Mouse (Mus musculus): Measurements from ENCODE around the gene Fancf.
A peak's percentile ranks its signal among the peaks of the same experiment; 100 is the strongest.

Gene Fancf

DNA sequence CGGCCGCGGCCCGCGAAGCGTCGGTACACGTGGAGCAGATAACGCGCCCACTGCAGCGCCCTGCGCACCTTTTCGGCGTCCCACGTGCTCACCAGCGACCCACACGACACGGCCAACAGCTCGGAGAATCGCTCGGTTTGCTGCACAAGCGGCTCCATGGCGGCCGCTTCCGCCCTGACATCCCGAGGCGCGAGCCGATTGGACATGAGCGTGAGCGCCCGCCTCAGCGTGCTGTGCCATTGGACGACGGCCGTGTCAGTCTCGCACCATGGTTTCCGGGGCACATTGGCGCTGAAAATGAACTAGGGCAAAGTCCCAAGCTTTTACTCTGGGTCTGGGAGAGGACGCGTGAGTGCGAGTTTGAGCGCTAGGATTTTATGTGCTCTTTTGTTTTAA lies at the start of gene Fancf:
Gene Fancf (minus strand): TSS at position 171 of the 396 bp plus-strand sequence.
- peak; percentile 96 for DNase-seq (ENCODE audit: low spot score)

DNA sequence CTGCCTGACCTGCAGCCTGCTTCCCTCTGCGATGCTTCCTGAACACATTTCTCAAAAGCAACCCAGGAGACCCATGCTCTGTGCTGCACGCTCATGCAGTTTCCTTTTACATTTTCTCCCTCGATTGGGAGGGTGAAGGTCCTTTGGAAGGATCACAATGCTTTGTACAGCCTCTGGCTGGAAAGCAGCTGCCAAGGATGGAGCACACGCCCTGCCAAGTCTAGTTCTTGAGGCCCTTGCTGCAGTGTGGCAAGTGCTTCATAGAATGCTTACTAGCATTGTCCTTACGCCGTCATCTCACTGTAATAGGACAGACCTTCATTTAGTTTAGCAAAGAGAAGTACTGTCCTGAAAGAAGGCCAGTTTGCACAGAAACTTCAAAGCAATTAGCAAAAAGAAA lies 37.0 kb upstream of the Fancf start:
- no peak for DNase-seq (ENCODE audit: low spot score)

DNA sequence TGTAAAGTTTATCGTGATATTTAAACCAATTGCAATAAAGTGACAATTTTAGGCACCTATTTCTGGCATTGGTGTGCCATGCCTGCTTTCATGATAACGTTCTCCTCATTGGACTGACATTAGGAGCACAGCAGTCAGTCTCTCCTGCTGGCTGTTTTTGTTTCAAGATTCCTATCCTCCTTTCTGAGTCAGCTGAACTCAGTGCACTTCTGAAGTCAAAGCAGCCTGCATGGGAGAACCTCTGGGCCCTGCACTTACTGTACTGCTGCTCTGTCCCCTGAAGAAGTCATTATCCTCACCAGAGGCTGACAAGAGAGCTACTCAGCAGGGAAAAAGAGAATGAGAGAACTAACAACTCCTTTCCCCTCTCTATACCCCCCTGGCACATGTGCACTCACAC lies 32.9 kb upstream of the Fancf start:
- no peak for DNase-seq (ENCODE audit: low spot score)

DNA sequence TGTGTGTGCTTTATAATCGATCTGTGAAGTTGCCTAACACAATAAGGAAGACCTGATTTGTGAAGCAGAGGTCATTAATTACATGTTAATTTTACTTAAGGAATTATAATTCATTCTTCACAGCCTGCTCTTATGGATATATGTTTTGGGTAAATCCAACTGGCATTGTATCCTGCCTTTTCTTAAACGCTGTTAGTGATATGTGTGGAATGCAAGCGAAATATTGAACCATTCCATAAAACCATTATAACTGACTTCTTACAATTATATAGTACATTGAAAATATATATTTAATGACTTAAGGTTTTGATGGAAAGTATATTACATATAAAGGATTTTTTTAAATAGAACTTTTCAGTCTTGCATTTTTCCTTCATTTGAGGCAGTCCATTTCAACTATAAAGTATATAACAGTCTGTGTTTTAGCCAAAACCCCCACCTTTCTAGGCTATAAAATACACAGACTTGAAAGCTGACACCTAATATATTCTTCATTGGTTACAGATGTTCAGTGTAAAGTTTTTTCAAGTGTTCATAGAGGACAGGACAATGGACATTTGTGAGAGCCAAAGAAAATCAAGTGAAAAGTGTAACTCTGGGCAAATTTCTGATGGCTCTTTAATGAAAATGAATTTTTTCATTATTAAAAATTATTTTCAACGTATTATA lies 32.2 kb upstream of the Fancf start:
- no peak for DNase-seq (ENCODE audit: low spot score)

DNA sequence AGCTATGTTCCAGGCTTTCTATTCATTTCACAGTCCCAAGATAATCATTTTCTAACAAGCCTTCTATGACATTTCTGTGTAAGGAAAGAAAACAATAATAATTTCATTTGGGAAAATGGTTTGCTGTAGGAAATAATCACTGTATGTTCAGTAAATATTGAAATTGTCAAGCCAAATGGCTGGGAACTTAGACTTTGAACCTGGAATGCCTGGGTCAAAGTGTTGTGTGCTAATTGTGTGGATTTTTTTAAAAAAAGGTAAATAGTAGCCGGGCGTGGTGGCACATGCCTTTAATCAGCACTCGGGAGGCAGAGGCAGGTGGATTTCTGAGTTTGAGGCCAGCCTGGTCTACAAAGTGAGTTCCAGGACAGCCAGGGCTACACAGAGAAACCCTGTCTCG lies 30.9 kb upstream of the Fancf start:
- DNase-seq (ENCODE audit: low spot score): no peak

DNA sequence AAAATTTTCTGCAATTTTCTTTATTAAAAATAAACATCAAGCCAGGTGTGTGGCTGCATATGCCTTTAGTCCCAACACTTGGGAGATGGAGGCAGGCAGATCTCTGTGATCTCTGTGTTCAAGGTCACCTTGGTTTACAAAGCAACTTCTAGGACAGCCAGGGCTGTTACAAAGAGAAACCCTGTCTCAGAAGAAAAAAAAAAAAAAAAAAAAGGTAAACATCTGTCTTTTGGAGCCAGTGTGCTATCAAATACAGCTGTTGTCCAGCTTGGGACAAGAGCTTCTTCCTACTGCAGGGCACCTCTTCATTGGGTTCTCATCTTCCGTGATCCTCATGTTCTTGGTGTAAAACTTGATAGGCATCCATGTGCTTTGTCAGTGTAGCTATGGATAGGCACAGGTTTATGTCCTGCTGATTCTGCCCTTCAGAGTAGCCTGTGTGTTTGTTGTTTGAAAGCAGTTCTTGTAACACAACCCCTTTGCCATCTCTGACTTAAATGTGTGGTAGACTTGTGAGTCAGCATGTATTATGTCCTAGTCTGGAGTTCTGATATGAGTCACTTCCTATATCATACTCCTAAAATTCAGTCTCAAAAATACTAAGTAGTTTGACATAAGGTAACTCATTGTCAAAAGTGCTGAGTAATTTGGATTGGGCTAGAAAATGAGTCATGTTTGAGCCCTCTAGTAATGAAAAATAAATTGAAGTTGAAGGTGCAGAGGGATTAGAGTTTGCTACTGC lies 30.3 kb upstream of the Fancf start:
- DNase-seq (ENCODE audit: low spot score): no peak

DNA sequence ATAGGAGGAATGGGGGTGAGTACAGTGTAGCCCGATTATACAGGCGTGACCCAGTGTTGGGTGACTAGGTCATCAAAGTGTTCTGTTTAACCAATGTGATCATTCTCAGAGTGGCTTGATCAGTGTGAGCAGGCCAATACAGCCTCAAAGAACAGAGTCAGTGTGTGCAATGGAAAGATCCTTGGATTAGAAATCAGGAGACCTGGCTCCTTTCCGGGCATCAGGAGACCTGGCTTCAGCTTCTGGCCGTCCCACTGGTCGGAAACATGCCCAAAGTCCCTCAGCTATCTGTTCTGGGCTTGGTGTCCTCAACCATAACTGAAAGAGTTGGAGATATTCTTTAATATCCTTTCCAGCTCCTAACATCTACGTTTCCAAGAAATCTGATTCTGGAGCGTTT lies 27.5 kb upstream of the Fancf start:
- no peak for DNase-seq (ENCODE audit: low spot score)

DNA sequence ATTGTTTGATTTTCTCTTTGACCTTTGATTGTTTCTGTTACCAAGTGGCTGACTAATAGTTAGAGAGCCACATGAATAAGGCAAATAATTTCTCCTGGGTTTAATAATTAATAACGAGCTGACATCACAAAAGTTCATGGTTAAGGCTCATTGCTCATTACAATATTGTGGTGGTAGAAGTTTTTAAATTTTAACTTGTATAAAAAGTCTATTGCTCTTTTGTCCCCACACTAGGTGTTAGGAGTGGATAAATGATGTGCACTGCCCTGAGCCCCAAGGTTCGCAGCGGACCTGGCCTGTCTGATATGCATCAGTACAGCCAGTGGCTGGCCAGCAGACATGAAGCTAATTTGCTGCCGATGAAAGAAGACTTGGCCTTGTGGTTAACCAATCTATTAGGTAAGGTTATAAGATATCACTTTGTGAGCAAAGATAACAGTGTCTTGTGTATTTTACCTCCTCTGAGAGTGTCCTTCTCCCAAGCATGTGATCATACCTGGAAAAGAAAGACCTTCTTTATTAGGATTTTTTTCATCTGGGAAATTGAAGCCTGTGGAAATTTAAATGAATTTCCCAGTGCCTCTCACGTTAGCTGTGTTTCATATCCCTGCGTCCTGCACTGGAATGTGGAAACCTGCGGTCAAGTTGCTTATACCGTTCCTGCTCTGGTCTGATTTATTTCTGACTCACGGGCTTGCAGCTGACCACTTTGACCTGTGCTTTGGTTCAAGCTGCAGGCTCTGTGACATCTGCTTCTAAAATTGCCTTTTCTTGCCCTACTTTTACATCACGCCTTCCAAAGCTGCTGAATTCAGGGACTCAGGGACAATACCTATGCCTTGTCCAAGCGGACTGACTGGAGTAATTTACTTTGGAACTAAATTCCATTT lies 25.9 kb upstream of the Fancf start:
- no peak for DNase-seq (ENCODE audit: low spot score)

DNA sequence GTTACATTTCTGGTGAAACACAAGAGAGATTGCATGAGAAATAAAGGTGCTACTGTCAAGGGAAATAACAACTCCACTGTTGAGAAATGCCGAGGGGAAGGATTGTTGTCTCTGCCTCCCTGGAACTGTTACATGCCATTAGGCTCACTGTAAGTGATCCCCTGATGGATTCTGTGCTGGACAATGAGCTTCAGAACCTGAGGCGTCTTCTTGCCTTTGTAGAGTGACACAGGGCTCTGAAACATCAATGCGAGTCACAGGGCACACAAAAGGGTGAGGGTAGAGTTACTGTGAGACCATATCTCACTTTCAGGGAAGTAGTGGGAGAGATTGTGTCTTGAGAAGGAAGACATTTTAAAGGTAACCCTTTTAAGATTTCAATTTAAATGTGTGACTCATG lies 23.3 kb upstream of the Fancf start:
- no peak for DNase-seq (ENCODE audit: low spot score)

DNA sequence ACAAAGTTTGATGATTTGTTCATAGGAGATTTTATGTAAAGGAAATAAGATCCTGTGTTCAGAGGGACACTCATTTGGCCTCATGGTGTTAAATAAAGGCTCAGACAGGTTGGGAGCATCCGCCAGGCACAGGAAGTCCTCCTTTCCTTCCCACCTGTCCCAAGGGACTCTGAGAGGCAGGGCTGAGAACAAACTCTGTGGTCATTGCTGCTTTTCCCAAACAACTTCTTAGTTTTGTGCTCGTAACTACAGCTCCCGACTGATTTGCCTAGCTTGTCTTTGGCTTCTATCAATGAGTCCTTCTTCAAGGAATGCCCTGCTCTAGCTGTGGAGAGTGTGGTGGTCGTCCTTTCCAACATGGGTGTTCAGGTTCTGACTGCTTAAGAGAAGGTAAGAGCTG lies 18.1 kb upstream of the Fancf start:
- no peak for DNase-seq (ENCODE audit: low spot score)

DNA sequence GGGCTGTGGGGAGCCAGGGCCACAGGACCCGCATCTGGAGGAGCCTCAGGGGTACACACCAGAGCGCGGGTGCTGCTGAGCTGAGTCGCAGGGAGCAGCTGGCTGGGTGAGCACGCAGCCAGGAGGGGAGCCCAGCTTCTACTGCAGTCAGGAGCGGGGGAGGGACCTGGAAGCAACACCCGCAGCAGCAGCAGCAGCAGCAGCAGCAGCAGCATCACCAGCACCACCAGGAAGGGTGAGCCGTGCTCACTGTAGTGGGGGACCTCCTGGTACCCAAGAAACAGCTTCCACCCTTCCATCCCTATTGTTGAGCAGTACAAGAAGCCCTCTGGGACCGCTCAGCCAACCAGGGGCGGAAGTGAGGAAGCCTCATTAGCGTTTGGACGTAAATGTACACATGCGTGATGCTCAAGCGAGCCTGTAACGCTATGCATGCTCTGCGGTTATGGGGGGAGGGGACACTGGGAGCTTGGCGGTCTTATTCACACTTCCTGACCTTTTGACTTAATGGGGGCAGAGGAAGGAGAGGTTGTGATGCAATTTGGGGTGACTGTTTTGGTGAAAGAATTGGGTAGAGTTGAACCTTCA lies 17.2 kb upstream of the Fancf start:
- DNase-seq (ENCODE audit: low spot score): peak; percentile 26

DNA sequence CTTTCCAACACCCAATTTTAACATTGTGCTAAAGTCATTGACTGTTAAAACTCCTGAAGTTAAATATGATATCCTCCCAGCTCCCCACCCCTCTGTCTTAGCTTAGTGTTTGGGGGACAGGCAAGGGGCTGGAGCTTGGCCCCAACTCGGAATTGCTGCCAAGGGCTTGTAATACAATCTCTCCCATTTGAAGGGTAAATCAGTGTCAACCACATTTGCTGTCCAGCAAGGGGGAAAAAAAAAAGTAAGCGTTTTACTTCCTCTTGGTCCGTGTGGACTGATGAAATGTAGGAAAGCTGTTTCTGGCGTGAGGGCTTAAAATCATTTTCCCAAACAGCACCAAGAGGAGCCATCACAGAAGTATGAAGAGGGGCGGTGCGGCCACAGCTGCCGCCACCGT lies 16.7 kb upstream of the Fancf start:
- no peak for DNase-seq (ENCODE audit: low spot score)

DNA sequence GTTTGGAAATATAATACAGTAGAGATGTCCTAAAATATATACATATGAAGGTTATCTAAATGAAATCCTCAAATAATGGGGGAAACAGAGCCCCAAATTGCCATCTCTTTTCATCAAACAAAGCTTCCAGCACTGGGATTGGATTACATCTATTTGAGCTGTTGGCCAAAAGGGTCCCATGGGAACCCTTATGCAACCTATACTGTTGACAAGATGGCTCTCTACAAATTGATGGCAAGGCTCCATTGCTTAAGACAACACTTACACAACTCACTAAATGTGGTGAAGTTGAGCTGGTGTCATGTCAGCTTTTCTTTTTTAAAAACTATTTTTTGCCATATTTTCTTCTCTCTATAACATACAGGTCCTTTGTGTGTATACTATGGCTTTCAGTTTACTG lies 14.2 kb upstream of the Fancf start:
- no peak for DNase-seq (ENCODE audit: low spot score)

DNA sequence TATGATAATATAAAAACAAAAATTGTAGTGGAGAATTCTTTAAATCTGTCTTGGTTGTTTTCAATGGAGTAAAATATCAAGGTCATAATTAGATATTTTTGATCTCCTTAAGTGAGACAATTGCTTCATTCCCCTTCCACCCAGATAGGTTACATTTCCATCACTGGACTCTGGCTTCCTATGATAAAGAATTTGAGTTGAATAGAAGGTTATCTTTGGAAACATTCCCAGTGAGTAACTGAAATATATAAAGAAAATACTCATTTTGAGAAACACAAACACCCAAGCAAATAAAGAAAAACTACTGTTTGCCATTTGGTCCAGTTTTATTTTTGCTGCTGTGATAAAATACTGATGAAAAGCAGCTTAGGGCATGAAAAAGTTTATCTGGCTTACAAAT lies 10.5 kb upstream of the Fancf start:
- DNase-seq (ENCODE audit: low spot score): no peak

DNA sequence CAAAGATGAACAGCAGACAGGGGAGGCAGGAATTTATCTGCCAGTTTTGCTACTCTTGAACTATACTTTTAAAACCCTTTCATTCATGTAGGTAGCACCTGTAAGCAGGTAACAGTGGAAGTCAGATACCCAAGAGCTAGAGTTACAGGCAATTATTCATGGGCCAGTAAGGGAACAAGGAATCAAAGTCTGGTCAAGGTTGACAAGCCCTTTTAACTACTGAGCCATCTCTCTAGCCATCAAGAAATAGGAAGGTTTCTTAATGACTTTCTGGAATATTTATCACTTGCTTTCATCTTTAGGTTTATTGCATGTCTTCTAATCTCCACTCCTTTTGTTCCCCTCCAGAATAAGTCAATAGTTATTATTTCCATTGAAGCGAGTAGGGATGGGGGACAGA lies 10.0 kb upstream of the Fancf start:
- no peak for DNase-seq (ENCODE audit: low spot score)

DNA sequence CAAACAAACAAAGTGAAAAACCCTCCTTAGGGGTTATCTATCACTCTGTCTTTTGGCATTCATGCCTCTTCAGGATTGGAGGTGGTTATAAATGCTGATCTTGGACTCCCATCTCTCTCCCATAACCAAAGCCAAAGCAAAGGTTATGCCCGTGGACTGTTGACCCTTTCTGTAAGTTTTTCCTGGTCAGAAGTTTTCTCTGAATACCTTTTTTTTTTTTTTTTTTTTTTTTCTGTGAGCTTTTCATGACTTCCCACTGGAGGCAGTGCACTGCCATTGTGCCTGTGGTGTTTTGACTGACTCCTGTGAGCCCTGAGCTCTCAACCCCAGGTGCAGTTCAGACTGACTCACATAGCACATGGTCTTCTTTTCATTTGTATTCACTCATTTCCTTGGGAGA lies 5.9 kb upstream of the Fancf start:
- DNase-seq (ENCODE audit: low spot score): no peak

DNA sequence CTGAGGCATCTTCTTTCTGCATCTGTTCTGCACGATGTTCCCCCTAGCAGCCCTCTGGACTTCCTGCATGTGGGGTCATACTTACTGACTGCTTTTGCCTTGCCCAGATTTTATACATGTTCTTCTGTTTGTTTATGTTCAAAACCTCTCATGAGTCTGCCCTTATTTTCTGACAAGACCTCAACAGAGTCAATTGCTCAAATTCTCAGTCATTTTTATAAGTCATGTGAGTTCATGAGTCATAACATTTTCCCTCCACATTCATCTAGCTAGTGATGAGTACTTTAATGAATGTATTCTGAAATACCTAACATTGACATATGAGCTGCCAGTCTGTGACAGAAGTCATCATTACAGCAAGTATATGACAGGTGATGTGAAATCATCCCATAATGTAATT lies 3.3 kb upstream of the Fancf start:
- no peak for DNase-seq (ENCODE audit: low spot score)

DNA sequence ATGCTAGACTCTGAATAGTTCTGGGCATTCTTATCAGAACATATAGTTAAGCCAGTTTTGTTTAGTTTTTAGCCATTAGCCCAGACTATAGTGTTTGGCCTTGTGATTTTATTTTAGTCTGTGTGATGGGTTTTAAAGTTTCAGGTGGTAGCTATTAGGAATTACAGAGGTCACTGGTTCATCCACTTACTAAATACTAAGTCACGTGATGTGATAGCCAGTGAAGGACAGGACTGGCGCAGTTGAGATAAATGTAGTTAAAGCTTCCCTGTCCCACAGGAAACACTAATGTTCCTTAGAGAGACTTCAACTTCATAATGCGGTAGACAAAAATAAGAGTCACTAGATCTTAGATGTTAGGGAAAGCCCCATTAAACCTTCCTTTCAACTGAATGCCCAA lies 775 bp upstream of the Fancf start:
- DNase-seq (ENCODE audit: low spot score): no peak

DNA sequence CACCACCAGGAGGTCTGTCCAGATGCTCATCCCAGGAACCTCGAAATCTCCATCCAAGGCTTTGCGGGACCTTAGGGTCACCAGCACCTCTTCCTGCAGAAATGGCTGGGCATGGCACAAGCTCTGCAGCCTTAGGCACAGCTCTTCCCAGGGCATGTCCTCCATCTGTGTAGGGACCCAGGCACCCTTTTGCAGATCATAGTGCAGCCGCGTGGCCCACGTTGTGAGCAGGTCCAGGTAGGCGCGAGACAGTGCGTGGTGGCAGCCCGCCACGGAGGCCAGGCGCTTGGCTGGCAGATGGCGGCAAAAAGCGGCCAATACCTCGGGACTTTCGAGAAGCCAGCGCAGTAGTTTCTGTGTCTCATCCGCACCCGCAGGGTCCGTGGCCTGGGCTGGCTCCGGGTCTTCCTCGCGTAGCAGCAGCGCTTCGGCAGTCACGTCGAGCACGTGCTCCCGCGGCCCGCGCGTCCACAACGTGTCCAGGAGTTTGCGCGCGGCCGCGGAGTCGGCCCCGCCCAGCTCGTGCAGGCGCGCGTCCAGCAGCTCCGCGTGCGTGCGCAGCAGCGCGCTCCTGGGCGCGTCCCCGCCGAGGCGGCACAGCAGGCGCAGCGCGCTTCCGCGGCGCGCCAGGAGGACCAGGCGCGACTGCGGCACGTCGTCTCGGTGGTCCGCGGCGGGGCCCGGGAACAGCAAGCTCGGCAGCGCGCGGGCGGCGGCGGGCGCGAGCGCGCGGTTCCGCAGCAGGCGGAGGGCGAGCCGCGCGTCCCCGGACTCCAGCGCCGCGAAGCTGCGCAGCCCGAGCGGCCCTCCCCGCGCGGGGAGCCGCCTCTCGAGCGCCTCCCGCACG lies 594 bp downstream of the Fancf start, which contains the start of gene Gas2:
Gene Gas2 (plus strand): TSS at position 766 of the 847 bp plus-strand sequence.
- peak; percentile 7 for DNase-seq (ENCODE audit: low spot score)

DNA sequence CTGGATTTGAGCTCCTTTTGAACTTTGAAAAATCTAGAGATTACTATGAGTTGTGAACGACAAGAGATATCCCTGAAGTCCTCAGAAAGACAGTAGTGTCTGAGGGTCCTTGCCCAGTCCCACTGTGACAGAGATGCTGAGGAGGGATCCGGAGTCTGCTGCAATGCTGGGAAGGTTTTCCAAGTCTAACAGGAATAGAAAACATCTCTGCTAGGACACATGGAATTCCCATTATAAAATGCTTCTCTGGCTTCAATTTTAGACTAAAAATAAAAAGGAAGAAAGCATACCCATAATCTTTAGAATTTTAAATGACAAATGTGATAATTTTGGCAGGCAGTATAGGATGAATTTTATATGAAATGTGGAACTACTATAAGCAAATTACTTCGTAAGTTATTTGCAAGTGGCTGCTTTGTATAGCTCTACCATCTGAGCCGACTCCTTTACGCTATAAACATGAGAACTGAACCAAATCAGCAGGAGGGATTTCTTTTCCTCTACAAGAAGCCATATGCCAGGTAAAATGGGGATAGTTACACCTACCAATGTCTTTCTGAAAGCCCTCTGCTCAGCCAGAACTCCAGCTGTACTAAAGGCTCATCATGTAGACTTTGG lies 10.1 kb downstream of the Fancf start:
- DNase-seq (ENCODE audit: low spot score): no peak

DNA sequence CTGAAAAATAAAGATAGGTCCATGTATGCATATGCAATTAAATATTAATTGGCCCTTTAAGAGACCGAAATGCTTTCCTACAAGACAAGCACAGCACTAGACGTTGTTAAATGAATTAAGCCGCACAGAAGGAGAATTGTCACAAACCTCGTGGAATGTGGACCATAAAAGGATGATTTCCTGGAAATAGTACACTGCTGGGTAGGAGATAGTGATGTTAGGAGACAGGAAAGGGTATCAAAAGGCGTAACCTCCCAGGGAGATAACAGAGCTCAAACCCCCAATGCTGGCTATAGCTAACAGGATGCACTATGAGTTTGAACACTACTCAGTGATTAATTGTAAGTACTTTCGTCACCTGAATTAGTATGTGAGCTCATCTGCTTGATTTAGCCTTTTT lies 11.2 kb downstream of the Fancf start:
- DNase-seq (ENCODE audit: low spot score): no peak

All from MN1 (cell line).